Mouse (Mus musculus) MEL (cell line): ENCODE results near the gene Myrf. TPM values are rescaled to one million over a fixed set of nuclear protein-coding genes. Genes with fewer than 3 reads are reported as not detected.
A peak's percentile ranks its signal among the peaks of the same experiment; 100 is the strongest.

Experiments used
- ELF1 ChIP-seq: IDR thresholded peaks from 2 replicates; pipeline ENCODE4 v1.6.1; 2014; ENCODE audit warnings: low read depth, mild to moderate bottlenecking, inconsistent platforms, low read length, improper control_type of control experiment, moderate library complexity
- ETS1 ChIP-seq: IDR thresholded peaks from 2 replicates; pipeline ENCODE4 v1.6.1; 2012; ENCODE audit warnings: low read depth, mild to moderate bottlenecking, inconsistent platforms, low read length, improper control_type of control experiment, moderate library complexity
- MAFK ChIP-seq: IDR thresholded peaks from 2 replicates; pipeline ENCODE4 v1.6.1; 2011; ENCODE audit warnings: low read depth, mild to moderate bottlenecking, low read length, improper control_type of control experiment, borderline replicate concordance
- MAX ChIP-seq: IDR thresholded peaks from 2 replicates; pipeline ENCODE4 v1.6.1; 2011; ENCODE audit warnings: low read length, improper control_type of control experiment
- MAZ ChIP-seq: IDR thresholded peaks from 2 replicates; pipeline ENCODE4 v1.6.1; 2012; ENCODE audit warnings: low read depth, mild to moderate bottlenecking, inconsistent platforms, low read length, improper control_type of control experiment
- MEF2A ChIP-seq: IDR thresholded peaks from 2 replicates; pipeline ENCODE4 v1.6.1; 2014; ENCODE audit warnings: low read depth, mild to moderate bottlenecking, inconsistent platforms, low read length, improper control_type of control experiment; ENCODE audit not compliant: poor library complexity, insufficient replicate concordance, severe bottlenecking; ENCODE audit errors: extremely low read depth
- MYB ChIP-seq: IDR thresholded peaks from 2 replicates; pipeline ENCODE4 v1.6.1; 2011; ENCODE audit warnings: mild to moderate bottlenecking, low read depth, low read length, improper control_type of control experiment
- MYC ChIP-seq: IDR thresholded peaks from 2 replicates; pipeline ENCODE4 v1.6.1; 2011; ENCODE audit warnings: low read depth, mild to moderate bottlenecking, low read length, improper control_type of control experiment, moderate library complexity
- NELFE ChIP-seq: IDR thresholded peaks from 2 replicates; pipeline ENCODE4 v1.6.1; 2011; ENCODE audit warnings: low read depth, low read length, improper control_type of control experiment
- NRF1 ChIP-seq: IDR thresholded peaks from 2 replicates; pipeline ENCODE4 v1.6.1; 2014; ENCODE audit warnings: low read depth, mild to moderate bottlenecking, inconsistent platforms, low read length, improper control_type of control experiment, moderate library complexity; ENCODE audit not compliant: poor library complexity, insufficient read depth, severe bottlenecking
- POLR2A ChIP-seq, 2 experiments: IDR thresholded peaks; 2 replicates each; pipeline ENCODE4 v1.6.1; 2011 to 2012; ENCODE audit warnings: low read length in 2 of 2, mild to moderate bottlenecking in 2 of 2, control low read depth in 1 of 2, improper control_type of control experiment in 1 of 2, low read depth in 1 of 2, moderate library complexity in 1 of 2; ENCODE audit not compliant: control insufficient read depth in 1 of 2, insufficient read depth in 1 of 2, poor library complexity in 1 of 2
- POLR2AphosphoS2 ChIP-seq: IDR thresholded peaks from 2 replicates; pipeline ENCODE4 v1.6.1; 2011; ENCODE audit warnings: low read length, improper control_type of control experiment
- RAD21 ChIP-seq: IDR thresholded peaks from 2 replicates; pipeline ENCODE4 v1.6.1; 2011; ENCODE audit warnings: mild to moderate bottlenecking, low read depth, low read length, improper control_type of control experiment
- RCOR1 ChIP-seq: IDR thresholded peaks from 2 replicates; pipeline ENCODE4 v1.6.1; 2012; ENCODE audit warnings: low read depth, mild to moderate bottlenecking, inconsistent platforms, low read length, improper control_type of control experiment
- SIN3A ChIP-seq: IDR thresholded peaks from 2 replicates; pipeline ENCODE4 v1.6.1; 2012; ENCODE audit warnings: low read length, improper control_type of control experiment, inconsistent platforms
- SMC3 ChIP-seq: IDR thresholded peaks from 2 replicates; pipeline ENCODE4 v1.6.1; 2011; ENCODE audit warnings: low read depth, low read length, improper control_type of control experiment
- TBP ChIP-seq: IDR thresholded peaks from 2 replicates; pipeline ENCODE4 v1.8.0; 2011; ENCODE audit warnings: low read depth, low read length, improper control_type of control experiment
- TCF12 ChIP-seq: IDR thresholded peaks from 2 replicates; pipeline ENCODE4 v1.6.1; 2014; ENCODE audit warnings: low read depth, mild to moderate bottlenecking, inconsistent platforms, low read length, improper control_type of control experiment, moderate library complexity
- UBTF ChIP-seq: IDR thresholded peaks from 2 replicates; pipeline ENCODE4 v1.6.1; 2012; ENCODE audit warnings: low read depth, mild to moderate bottlenecking, inconsistent platforms, low read length, improper control_type of control experiment, moderate library complexity, borderline replicate concordance; ENCODE audit not compliant: insufficient read depth
- USF1 ChIP-seq: IDR thresholded peaks from 2 replicates; pipeline ENCODE4 v1.6.1; 2014; ENCODE audit warnings: low read depth, mild to moderate bottlenecking, inconsistent platforms, low read length, improper control_type of control experiment, moderate library complexity
- ZC3H11A ChIP-seq: IDR thresholded peaks from 2 replicates; pipeline ENCODE4 v1.6.1; 2012; ENCODE audit warnings: low read depth, mild to moderate bottlenecking, inconsistent platforms, low read length, improper control_type of control experiment
- ZNF384 ChIP-seq: IDR thresholded peaks from 2 replicates; pipeline ENCODE4 v1.6.1; 2012; ENCODE audit warnings: low read depth, mild to moderate bottlenecking, inconsistent platforms, low read length, improper control_type of control experiment
- polyA plus RNA-seq, 2 experiments: library from polyadenylated mRNA; stranded (reverse) in 1 of 2; unstranded in 1 of 2; fragments of >175 nt in 1 of 2; fragments of >200 nt in 1 of 2; gene quantifications; 2 replicates each; pipeline versions ENCODE4 v1.2.1 to v1.2.4; 2012; ENCODE audit warnings: low replicate concordance in 2 of 2, low read depth in 1 of 2; ENCODE audit not compliant: insufficient read length in 2 of 2, insufficient read depth in 1 of 2, missing spikeins in 1 of 2
- total RNA-seq: library from RNA; depleted of rRNA; stranded (reverse); fragments of 300-350 nt; gene quantifications from 2 replicates; pipeline ENCODE4 v1.2.3, GENCODE M21; 2012

The Myrf gene
- total and polyA plus RNA-seq, 3 experiments: 0.23 to 2.7 TPM; not detected in 1

DNA sequence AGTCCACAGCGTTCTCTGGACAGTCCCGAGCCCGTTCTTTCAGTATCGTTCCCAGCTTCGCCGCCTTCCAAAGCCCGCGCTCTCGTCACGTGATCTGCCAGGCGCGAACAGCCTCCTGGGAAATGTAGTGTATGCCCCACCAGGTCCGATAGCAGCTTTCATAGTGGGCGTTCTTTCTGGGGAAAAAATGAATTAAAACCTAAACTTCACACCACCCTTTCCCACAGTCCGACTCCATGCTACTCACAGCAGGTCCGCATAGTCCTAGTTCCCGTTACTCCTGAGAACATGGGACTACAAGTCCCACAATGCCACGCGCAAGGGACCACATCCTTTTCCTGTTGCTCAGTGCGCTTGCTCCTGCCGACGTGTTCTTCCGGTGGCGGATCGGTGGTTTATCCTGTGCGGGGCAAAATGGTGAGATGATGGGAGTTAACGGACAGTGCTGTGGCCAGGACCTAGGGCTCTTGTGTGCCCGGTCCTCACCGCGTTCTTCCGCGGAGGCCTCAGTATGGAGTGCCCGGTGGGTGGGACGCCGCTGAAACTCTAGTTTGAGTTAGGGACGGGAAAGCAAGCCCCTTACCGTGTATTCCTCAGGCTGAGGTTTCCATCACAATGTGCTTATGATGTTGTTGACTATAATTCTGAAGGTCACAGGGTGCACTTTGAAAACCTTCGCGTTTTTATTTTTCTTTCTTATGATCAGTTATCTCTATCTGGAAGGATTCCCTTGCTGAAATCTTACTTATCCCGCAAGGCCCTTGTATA is 36.5 kb downstream of the Myrf start, which contains the start of the genes Tmem258 and Fen1 (continued):
- no peak for TF ChIP-seq UBTF
- no peak for TF ChIP-seq MAZ
- TF ChIP-seq SMC3: 0 out of 2 replicates have a peak, but pooled peaks have one; percentile 0
- peak; percentile 97 for TF ChIP-seq USF1
- TF ChIP-seq MAX: peak; percentile 82
- TF ChIP-seq ETS1: 0 out of 2 replicates have a peak, but pooled peaks have one; percentile 11
- TF ChIP-seq TBP: peak; percentile 45
- TF ChIP-seq TCF12: peak; percentile 55; the same call in 1 of the 2 replicates
- TF ChIP-seq RAD21: no peak
- TF ChIP-seq NRF1: peak; percentile 92
- TF ChIP-seq POLR2AphosphoS2: peak; percentile 90; the same call in 1 of the 2 replicates
- peak; percentile 82 for TF ChIP-seq NELFE
- no peak for TF ChIP-seq MYB
- no peak for TF ChIP-seq RCOR1
- peak; percentile 55 to 92; a peak in 3 of 4 replicates for TF ChIP-seq POLR2A (IDR thresholded peaks at IDR 0.05; ENCODE audit: control insufficient read depth in 1 of 2, insufficient read depth in 1 of 2, low read depth in 1 of 2, low read length in 2 of 2, poor library complexity in 1 of 2)
- peak; percentile 59 for TF ChIP-seq SIN3A
- TF ChIP-seq ELF1: peak; percentile 83
- no peak for TF ChIP-seq MAFK
- no peak for TF ChIP-seq MEF2A
- no peak for TF ChIP-seq ZC3H11A
- TF ChIP-seq MYC: peak; percentile 60; the same call in 1 of the 2 replicates
- TF ChIP-seq ZNF384: no peak
